Mouse (Mus musculus) heart, adult 2 months (tissue): ENCODE data around the gene Ddx41.

Experiments used
- CTCF ChIP-seq: fragments of 200-600 bp; IDR thresholded peaks from 2 replicates; pipeline ENCODE4 v1.8.1; 2022; ENCODE audit warnings: antibody characterized with exemption, mild to moderate bottlenecking, moderate library complexity
- POLR2A ChIP-seq: fragments of 200-500 bp; IDR thresholded peaks from 2 replicates; pipeline ENCODE4 v1.6.1; 2011; ENCODE audit warnings: mild to moderate bottlenecking, low read depth, low read length, control low read depth; ENCODE audit not compliant: insufficient read depth

DNA sequence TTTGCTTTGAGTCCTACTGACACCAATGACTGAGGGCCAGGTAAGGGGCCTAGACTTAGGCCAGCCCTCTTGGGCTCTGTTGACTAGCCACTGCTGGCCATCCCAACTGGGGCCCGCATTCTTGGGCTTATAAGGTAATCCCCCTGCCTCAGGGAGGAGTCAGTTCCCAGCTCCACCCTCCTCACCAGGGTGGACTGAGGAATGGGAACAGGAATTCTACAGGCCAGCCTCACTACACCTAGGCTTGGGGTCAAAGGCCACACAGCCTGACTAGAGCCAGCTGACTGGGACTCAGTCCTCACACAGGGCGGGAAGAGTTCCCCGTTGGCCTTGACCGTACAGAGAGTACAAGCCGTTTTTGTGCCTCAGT is 25.0 kb downstream of the Ddx41 start:
- TF ChIP-seq CTCF = no peak
- no peak for TF ChIP-seq POLR2A
